Mouse (Mus musculus) ovary, postnatal 14 days (tissue): ENCODE data around the gene Usp17le.
"Not testable (repeated sequence)": the region's sequence is repeated elsewhere in the genome, so short reads cannot be mapped to it uniquely, and the experiment has no call there.

Source experiments
- DNase-seq: peaks from one replicate; pipeline ENCODE4 v3.0.0; 2022; ENCODE audit warnings: low spot score

Usp17le gene

GRCm38 (mm10) chr7:104777370-104777769 is at the start of gene Usp17le:
Usp17le (minus strand) TSS chr7:104777470.
- DNase-seq = not testable (repeated sequence)

- not testable (repeated sequence) for DNase-seq
These were observed 33.1 kb upstream of the Usp17le start for GRCm38 (mm10) chr7:104810335-104810734.

- DNase-seq = no peak
These were observed 13.5 kb upstream of the Usp17le start for GRCm38 (mm10) chr7:104790796-104791195.
